Mouse (Mus musculus) CH12.LX (cell line): ENCODE data around the gene Gm826. TPM values are rescaled to one million over a fixed set of nuclear protein-coding genes. Genes with fewer than 3 reads are reported as not detected.

Source experiments
- DNase-seq: peaks from one replicate; pipeline ENCODE4 v3.0.0-alpha.2; 2013; ENCODE audit errors: extremely low read depth
- H3K27ac ChIP-seq: 2 replicates; pipeline ENCODE4 v1.5.1; 2012; ENCODE audit warnings: low read depth, mild to moderate bottlenecking, control low read depth, moderate library complexity; ENCODE audit not compliant: insufficient read depth
- H3K27me3 ChIP-seq: replicated peaks from 2 replicates; pipeline ENCODE3; 2012; ENCODE audit warnings: inconsistent platforms
- H3K36me3 ChIP-seq, 2 experiments: replicated peaks in 1 of 2; 2 replicates each; pipeline versions ENCODE3 to v1.6.1; 2012; ENCODE audit warnings: inconsistent platforms in 1 of 2, low read length in 1 of 2, mild to moderate bottlenecking in 1 of 2, mixed read lengths in 1 of 2, moderate library complexity in 1 of 2; ENCODE audit not compliant: control insufficient read depth in 1 of 2, insufficient read depth in 1 of 2
- H3K4me1 ChIP-seq, 2 experiments: 2 replicates each; pipeline ENCODE4 v1.6.1; 2012; ENCODE audit warnings: inconsistent platforms in 1 of 2, moderate library complexity in 1 of 2; ENCODE audit not compliant: insufficient read depth in 2 of 2, control insufficient read depth in 1 of 2
- H3K4me2 ChIP-seq: 2 replicates; pipeline ENCODE4 v1.6.1; 2012; ENCODE audit warnings: low read depth, mild to moderate bottlenecking, control low read depth; ENCODE audit not compliant: poor library complexity, insufficient read depth, severe bottlenecking
- H3K4me3 ChIP-seq, 3 experiments: fragments of 150-350 bp in 1 of 3; sonication (generic) in 1 of 3; replicated peaks in 1 of 3; 2 replicates each; pipeline versions ENCODE3 to v1.5.1; 2011 to 2012; ENCODE audit warnings: low read depth in 2 of 3, low read length in 2 of 3, mild to moderate bottlenecking in 2 of 3, moderate library complexity in 2 of 3, control low read depth in 1 of 3, improper control_type of control experiment in 1 of 3, inconsistent platforms in 1 of 3, mixed read lengths in 1 of 3; ENCODE audit not compliant: poor library complexity in 1 of 3
- H3K79me2 ChIP-seq: replicated peaks from 2 replicates; pipeline ENCODE4 v1.6.1; 2012; ENCODE audit warnings: mild to moderate bottlenecking, moderate library complexity; ENCODE audit not compliant: control insufficient read depth, poor library complexity, insufficient read depth, severe bottlenecking; ENCODE audit errors: extremely low read depth
- H3K9ac ChIP-seq: 2 replicates; pipeline ENCODE4 v1.6.1; 2012; ENCODE audit warnings: low read depth, mild to moderate bottlenecking, control low read depth, moderate library complexity; ENCODE audit not compliant: insufficient read depth
- H3K9me3 ChIP-seq: replicated peaks from 2 replicates; pipeline ENCODE3; 2012; ENCODE audit warnings: low read length, inconsistent platforms, mixed read lengths
- IRF4 ChIP-seq: IDR thresholded peaks from 2 replicates; pipeline ENCODE4 v1.6.1; 2014; ENCODE audit warnings: low read depth, mild to moderate bottlenecking, inconsistent platforms, low read length, improper control_type of control experiment
- JUND ChIP-seq: conservative IDR thresholded peaks from 2 replicates; pipeline ENCODE4 v1.6.1; 2011; ENCODE audit warnings: low read depth, low read length, improper control_type of control experiment
- KAT2A ChIP-seq: IDR thresholded peaks from 2 replicates; pipeline ENCODE4 v1.6.1; 2012; ENCODE audit warnings: low read length, improper control_type of control experiment, inconsistent platforms; ENCODE audit not compliant: insufficient replicate concordance
- MAX ChIP-seq: IDR thresholded peaks from 2 replicates; pipeline ENCODE4 v1.6.1; 2011; ENCODE audit warnings: low read length, improper control_type of control experiment
- MXI1 ChIP-seq: IDR thresholded peaks from 2 replicates; pipeline ENCODE4 v1.6.1; 2011; ENCODE audit warnings: mild to moderate bottlenecking, low read depth, low read length, improper control_type of control experiment
- MYC ChIP-seq: IDR thresholded peaks from 2 replicates; pipeline ENCODE4 v1.6.1; 2011; ENCODE audit warnings: low read depth, mild to moderate bottlenecking, improper control_type of control experiment, low read length
- RAD21 ChIP-seq: IDR thresholded peaks from 2 replicates; pipeline ENCODE4 v1.6.1; 2011; ENCODE audit warnings: low read depth, mild to moderate bottlenecking, low read length, improper control_type of control experiment, moderate library complexity
- TCF12 ChIP-seq: IDR thresholded peaks from 2 replicates; pipeline ENCODE4 v1.6.1; 2014; ENCODE audit warnings: low read depth, mild to moderate bottlenecking, inconsistent platforms, low read length, improper control_type of control experiment
- USF2 ChIP-seq: conservative IDR thresholded peaks from 2 replicates; pipeline ENCODE4 v1.6.1; 2011; ENCODE audit warnings: low read depth, low read length, improper control_type of control experiment
- ZMIZ1 ChIP-seq: IDR thresholded peaks from 2 replicates; pipeline ENCODE4 v1.6.1; 2012; ENCODE audit warnings: low read depth, mild to moderate bottlenecking, inconsistent platforms, low read length, improper control_type of control experiment
- dilution Hi-C: fragments of 300-500 bp; cut with MboI; formaldehyde crosslinking; loops from 2 replicates; pipeline ENCODE4 v1.14.3; 2020; ENCODE audit warnings: low sequenced_read_pairs; ENCODE audit not compliant: extremely low pct_unique_long_range_greater_than_20kb, extremely low pct_ligation_motif_present
- in situ Hi-C: fragments of 300-500 bp; cut with MboI; formaldehyde crosslinking; loops from 3 replicates; pipeline ENCODE4 v1.14.3; 2019; ENCODE audit warnings: low sequenced_read_pairs, low pct_ligation_motif_present, low pct_unique_long_range_greater_than_20kb, mixed read lengths
- polyA plus RNA-seq: library from polyadenylated mRNA; unstranded; fragments of >175 nt; gene quantifications from 2 replicates; pipeline ENCODE4 v1.2.1, GENCODE M21; 2012; ENCODE audit warnings: low read depth; ENCODE audit not compliant: insufficient read length
- total RNA-seq, 2 experiments: library from RNA; depleted of rRNA; stranded (reverse); fragments of 300-350 nt in 1 of 2; fragments of >200 nt in 1 of 2; gene quantifications; 2 replicates each; pipeline ENCODE4 v1.2.3; 2012 to 2014

Gm826 gene
- total and polyA plus RNA-seq, 3 experiments: 0.32 TPM; not detected in 2

DNA sequence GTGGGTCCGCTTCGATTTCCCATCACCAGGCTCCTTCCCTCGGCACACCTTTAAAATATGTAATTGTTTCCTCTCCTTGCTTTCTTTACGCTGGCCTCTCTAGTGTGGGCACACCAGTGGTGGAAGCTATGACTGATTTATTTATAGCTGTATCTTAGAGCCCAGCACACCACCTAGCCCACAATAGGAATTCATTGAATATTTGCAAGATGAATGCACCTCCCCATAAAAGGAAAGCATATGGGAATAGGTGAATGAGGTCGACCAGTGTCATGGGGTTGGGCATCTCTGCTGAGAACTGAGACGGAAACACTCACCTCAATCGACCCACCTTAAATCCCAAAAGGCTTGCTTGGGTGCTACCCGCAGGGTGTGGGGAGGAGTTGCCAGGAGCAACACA is 70.1 kb downstream of the Gm826 start:
- dilution Hi-C loops (no loop called here), in situ Hi-C loops (no loop called here)
- no peaks in the 10 kb centered on the region for H3K9me3 ChIP-seq
- H3K4me1 ChIP-seq: peaks cover 4 to 8% of the 10 kb centered on the region in 2 experiments
- no peaks in the 10 kb centered on the region for H3K79me2 ChIP-seq
- DNase-seq: no peak
- no peak overlapping the region for H3K27ac ChIP-seq
- no peak overlapping the region for H3K4me2 ChIP-seq
- no peak for TF ChIP-seq IRF4
- TF ChIP-seq RAD21: no peak
- TF ChIP-seq KAT2A: no peak
- TF ChIP-seq MAX: no peak
- TF ChIP-seq MXI1: no peak
- no peak for TF ChIP-seq JUND
- no peak for TF ChIP-seq TCF12
- no peak for TF ChIP-seq MYC
- TF ChIP-seq, all 38 proteins: peak for 0
- Histone ChIP-seq H3K9ac (no peak overlapping the region), H3K27me3 (no peaks in the 10 kb centered on the region), H3K36me3 (no peaks in the 10 kb centered on the region), H3K4me3 (no peak overlapping the region)

DNA sequence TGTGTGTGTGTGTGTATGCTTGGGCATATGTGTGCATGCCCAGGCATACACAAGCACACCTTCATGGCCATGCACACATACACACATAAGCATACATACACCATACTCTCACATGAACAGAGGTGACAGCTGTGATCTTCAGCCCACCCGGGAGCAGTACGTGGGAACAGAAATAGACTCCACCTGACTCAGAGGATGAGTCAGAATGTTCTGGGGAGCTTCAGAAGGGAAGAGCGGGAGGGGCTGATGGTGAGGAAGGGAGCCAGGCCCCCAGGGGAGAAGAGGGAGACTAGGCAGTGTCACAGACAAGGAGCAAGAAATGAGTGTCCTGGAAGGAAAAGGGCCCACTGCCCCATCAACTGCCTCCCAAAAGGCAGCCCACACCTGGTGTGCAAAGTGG is 72.4 kb downstream of the Gm826 start:
- dilution Hi-C loops: no loop called here
- peak overlapping the region in 1 of 3 experiments; percentile 29 for H3K4me3 ChIP-seq
- in situ Hi-C loops: no loop called here
- H3K36me3 ChIP-seq: no peaks in the 10 kb centered on the region
- H3K9me3 ChIP-seq: no peaks in the 10 kb centered on the region
- TF ChIP-seq ZMIZ1: no peak
- no peak for TF ChIP-seq USF2
- no peak for TF ChIP-seq MYC
- H3K4me1 ChIP-seq: peaks cover 4 to 8% of the 10 kb centered on the region in 2 experiments
- H3K27me3 ChIP-seq: no peaks in the 10 kb centered on the region
- H3K27ac ChIP-seq: no peak overlapping the region
- no peak overlapping the region for H3K9ac ChIP-seq
- DNase-seq: no peak
- no peak overlapping the region for H3K4me2 ChIP-seq
- H3K79me2 ChIP-seq: no peaks in the 10 kb centered on the region

Other genes with a start within 250 kb of the Gm826 start
- 0.04 TPM in 1 of 2 replicates, not detected in the other for gene Mafb, start 32.9 kb upstream of the Gm826 start, total RNA-seq (2012; rRNA removed)
- 0.08 and 0.17 TPM in 2 replicates for gene Mafb, start 32.9 kb upstream of the Gm826 start, total RNA-seq (2014; rRNA removed)
- 0.33 and 0.47 TPM in 2 replicates for gene Mafb, start 32.9 kb upstream of the Gm826 start, polyA plus RNA-seq